8 mouse cellular contexts compared by ENCODE assay signal in genomic region chr13:21402287-21402846, GRCm38 (mm10). TPM values are rescaled to one million over a fixed set of nuclear protein-coding genes. Genes with fewer than 3 reads are reported as not detected.
DNase-seq lines count a peak whose midpoint lies in the region; ATAC-seq and TF ChIP-seq lines count a peak whose summit lies in the region.

Gene Zkscan3, minus strand, starts transcription at chr13:21402755.

- no peak for TF ChIP-seq CTCF in ES-Bruce4 (IDR thresholded peaks at IDR 0.05; ENCODE audit: low read depth, low read length)
- TF ChIP-seq CTCF in lung, adult 2 months (IDR thresholded peaks at IDR 0.05; ENCODE audit: insufficient read depth, low read length), result no peak

- TF ChIP-seq EP300 in ES-Bruce4 (IDR thresholded peaks at IDR 0.05; ENCODE audit: insufficient read depth, low read depth, low read length), result no peak

- WGBS in forebrain, embryonic 14.5 days, result 0% methylated on average over 35 of the region's 35 CpGs
- WGBS in lung, adult 2 months, result under 1% methylated on average over 35 of the region's 35 CpGs

- no peaks in the 10 kb centered on the region for H3K9me3 ChIP-seq in ES-Bruce4 (replicated peaks; ENCODE audit: control insufficient read depth, insufficient read depth, low read length, poor library complexity, severe bottlenecking)
- no peaks in the 10 kb centered on the region for H3K9me3 ChIP-seq in forebrain, embryonic 14.5 days (replicated peaks; ENCODE audit: control insufficient read depth, low read length)

- peak; percentile 89 for ATAC-seq in cerebellum, adult (ENCODE audit: insufficient number of reproducible peaks, low FRiP score, low TSS enrichment)
- ATAC-seq in forebrain, embryonic 14.5 days, result peak; percentile 96
- peak; percentile 93 for ATAC-seq in neutrophil, adult 5-6 weeks (ENCODE audit: extremely low read depth, insufficient number of reproducible peaks, low FRiP score, poor library complexity, severe bottlenecking)

- peak within 1 kb of the TSS; percentile 88 for H3K9ac ChIP-seq in ES-Bruce4 (ENCODE audit: low read depth, poor library complexity, severe bottlenecking)
- H3K9ac ChIP-seq in forebrain, embryonic 14.5 days (ENCODE audit: low read length), result peak within 1 kb of the TSS; percentile 84

- DNase-seq in forebrain, embryonic 14.5 days (ENCODE audit: low spot score), result peak; percentile 92
- peak; percentile 87 to 88 for DNase-seq in heart, postnatal 14 days
- peak; percentile 84 for DNase-seq in layer of hippocampus, adult 11-12 months (ENCODE audit: low spot score)
- DNase-seq in lung, adult 2 months, result peak; percentile 83
- peak; percentile 70 for DNase-seq in thymus, adult 18-20 months

- peak within 1 kb of the TSS; percentile 74 for H3K4me2 ChIP-seq in forebrain, embryonic 14.5 days (ENCODE audit: low read length)

- peak within 1 kb of the TSS; percentile 100 for H3K4me3 ChIP-seq in ES-Bruce4 (ENCODE audit: low read depth, low read length)
- H3K4me3 ChIP-seq in forebrain, embryonic 14.5 days (ENCODE audit: low read depth, low read length), result peak within 1 kb of the TSS; percentile 85
- H3K4me3 ChIP-seq in lung, adult 2 months (replicated peaks; ENCODE audit: extremely low read depth, low read depth, low read length), result peak within 1 kb of the TSS; percentile 100

- H3K27ac ChIP-seq in ES-Bruce4 (ENCODE audit: insufficient read depth, low read length), result no peak within 1 kb of the TSS
- peak within 1 kb of the TSS; percentile 34; the same call in 1 of the 2 replicates for H3K27ac ChIP-seq in forebrain, embryonic 14.5 days (ENCODE audit: low read depth, low read length)

- no peaks in the 10 kb centered on the region for H3K4me1 ChIP-seq in ES-Bruce4 (ENCODE audit: control insufficient read depth, insufficient read depth, low read length)
- H3K4me1 ChIP-seq in forebrain, embryonic 14.5 days (ENCODE audit: control insufficient read depth, insufficient read depth, low read length), result peaks cover 8% of the 10 kb centered on the region
- H3K4me1 ChIP-seq in lung, adult 2 months (ENCODE audit: control insufficient read depth, insufficient read depth, low read length), result peaks cover 5% of the 10 kb centered on the region; the same call in 1 of the 2 replicates

- peak; percentile 20 for TF ChIP-seq POLR2A in ES-Bruce4 (IDR thresholded peaks at IDR 0.05; ENCODE audit: insufficient read depth, low read length)
- TF ChIP-seq POLR2A in lung, adult 2 months (IDR thresholded peaks at IDR 0.05; ENCODE audit: borderline replicate concordance, extremely low read depth, low read depth, low read length), result peak; percentile 80; the same call in 1 of the 2 replicates

- no peaks in the 10 kb centered on the region for H3K27me3 ChIP-seq in ES-Bruce4 (ENCODE audit: control insufficient read depth, insufficient read depth, low read length, poor library complexity, severe bottlenecking)
- H3K27me3 ChIP-seq in forebrain, embryonic 14.5 days (replicated peaks; ENCODE audit: control insufficient read depth, insufficient read depth, low read length), result no peaks in the 10 kb centered on the region

- intact Hi-C loops in heart, postnatal 14 days (cut with DNase I), result loop anchor here (2.0 to 10.0 kb wide), 5 partner anchors 40 to 622 kb away; partner anchors contain the start of genes Zkscan8, Zscan12 and Zscan26

- peaks cover 5% of the 10 kb centered on the region; the same call in 1 of the 2 replicates for H3K36me3 ChIP-seq in ES-Bruce4 (ENCODE audit: control insufficient read depth, insufficient read depth, low read length, poor library complexity, severe bottlenecking)
- H3K36me3 ChIP-seq in forebrain, embryonic 14.5 days (ENCODE audit: control insufficient read depth, insufficient read depth, low read length), result peaks cover 4% of the 10 kb centered on the region; the same call in 1 of the 2 replicates

RNA-seq across cellular contexts. Expression of gene Zkscan3, which starts in this region (rescaled TPM):
- polyA plus RNA-seq in ES-Bruce4 (2011; ENCODE audit: insufficient read depth, insufficient read length, low read depth, missing spikeins), result 38.5 and 40.1 TPM in 2 replicates
- polyA plus RNA-seq in forebrain, embryonic 14.5 days (2014; fragmentation: Nextera tagmentation; extraction: Ambion mirVana), result 78.3 and 80.5 TPM in 2 replicates
- total RNA-seq in heart, postnatal 14 days (2021), result 10 to 100 TPM; 34.3 to 38.2 TPM
- polyA plus RNA-seq in lung, adult 2 months (2012; rRNA removed), result 18.2 and 18.7 TPM in 2 replicates
- total RNA-seq in neutrophil, adult 5-6 weeks (2017), result 44.9 and 53.7 TPM in 2 replicates
